Mouse (Mus musculus) olfactory bulb, adult 2 months (tissue): ENCODE measurements around the gene Prdm16.

Experiments
- CTCF ChIP-seq: fragments of 200-500 bp; IDR thresholded peaks from 2 replicates; pipeline ENCODE4 v1.5.1; 2012; ENCODE audit warnings: low read depth, mild to moderate bottlenecking, low read length, moderate library complexity; ENCODE audit not compliant: insufficient read depth
- POLR2A ChIP-seq: fragments of 200-500 bp; IDR thresholded peaks from 2 replicates; pipeline ENCODE4 v1.6.1; 2012; ENCODE audit warnings: mild to moderate bottlenecking, low read depth, low read length, moderate library complexity; ENCODE audit not compliant: insufficient read depth

GRCm38 (mm10) chr4:154499701-154500523 lies 136.8 kb downstream of the Prdm16 start:
- TF ChIP-seq CTCF (no peak), POLR2A (no peak)
